Mouse (Mus musculus) activated CD4-positive, CD25-positive, alpha-beta regulatory T cell, adult 4 months (primary cell): ENCODE measurements around the gene Chkb. TPM values are rescaled to one million over a fixed set of nuclear protein-coding genes. Genes with fewer than 3 reads are reported as not detected.
"Not testable (repeated sequence)": the region's sequence is repeated elsewhere in the genome, so short reads cannot be mapped to it uniquely, and the experiment has no call there.

Experiments used
- ATAC-seq: one replicate; pipeline ENCODE4 v1.8.0; 2017
- polyA plus RNA-seq, 2 experiments: library from polyadenylated mRNA; unstranded; fragments of 100-300 nt; shearing (Covaris generic); gene quantifications; one replicate each; pipeline ENCODE4 v1.2.1; 2017

Chkb gene
- polyA plus RNA-seq, 2 experiments from 2014 or later, result 50.7 to 55.4 TPM

DNA sequence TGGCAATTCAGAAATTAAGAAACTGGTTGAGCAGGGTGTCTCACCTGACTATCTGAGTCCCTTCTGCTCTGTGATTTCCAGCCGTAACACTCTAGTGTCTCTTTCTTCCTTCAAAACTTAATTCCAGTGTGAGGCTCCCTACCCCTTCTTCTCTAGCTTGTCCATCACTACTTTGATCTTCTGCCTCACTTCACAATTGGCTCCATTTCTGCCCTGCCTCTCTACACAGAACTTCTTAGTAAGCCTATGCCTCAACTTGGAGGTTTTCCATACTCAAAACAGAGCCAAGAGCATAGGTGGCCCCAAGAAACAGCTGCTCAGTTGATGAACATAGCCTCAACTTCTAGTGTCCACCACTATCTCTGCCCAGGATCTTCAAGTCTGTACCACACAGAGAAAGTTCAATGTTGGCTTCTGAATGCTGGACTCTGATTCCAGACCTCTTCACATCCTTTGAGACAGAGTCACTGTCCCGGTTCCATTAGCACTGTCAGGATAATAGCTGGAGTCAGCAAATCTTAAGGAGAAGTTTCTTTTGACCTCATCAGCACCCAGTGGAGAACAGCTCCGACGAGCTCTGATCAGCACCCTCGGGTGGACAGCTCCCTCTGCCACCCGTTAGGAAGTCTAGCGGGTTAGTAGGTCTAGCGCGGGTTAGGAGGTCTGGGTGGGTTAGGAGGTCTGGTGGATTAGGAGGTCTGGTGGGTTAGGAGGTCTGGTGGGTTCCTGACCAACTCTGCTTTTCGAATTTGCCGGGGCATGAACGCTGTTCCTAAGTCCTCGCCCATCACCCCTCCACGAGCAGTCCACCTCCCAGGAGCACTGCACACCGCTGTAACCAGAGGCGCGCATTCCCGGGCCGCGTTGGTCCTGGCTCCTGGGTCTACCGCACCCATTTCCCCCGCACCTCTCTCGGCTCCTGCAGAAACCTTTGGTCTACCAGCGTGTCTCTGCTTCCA, 23.5 kb upstream of the Chkb start:
- no peak for ATAC-seq

DNA sequence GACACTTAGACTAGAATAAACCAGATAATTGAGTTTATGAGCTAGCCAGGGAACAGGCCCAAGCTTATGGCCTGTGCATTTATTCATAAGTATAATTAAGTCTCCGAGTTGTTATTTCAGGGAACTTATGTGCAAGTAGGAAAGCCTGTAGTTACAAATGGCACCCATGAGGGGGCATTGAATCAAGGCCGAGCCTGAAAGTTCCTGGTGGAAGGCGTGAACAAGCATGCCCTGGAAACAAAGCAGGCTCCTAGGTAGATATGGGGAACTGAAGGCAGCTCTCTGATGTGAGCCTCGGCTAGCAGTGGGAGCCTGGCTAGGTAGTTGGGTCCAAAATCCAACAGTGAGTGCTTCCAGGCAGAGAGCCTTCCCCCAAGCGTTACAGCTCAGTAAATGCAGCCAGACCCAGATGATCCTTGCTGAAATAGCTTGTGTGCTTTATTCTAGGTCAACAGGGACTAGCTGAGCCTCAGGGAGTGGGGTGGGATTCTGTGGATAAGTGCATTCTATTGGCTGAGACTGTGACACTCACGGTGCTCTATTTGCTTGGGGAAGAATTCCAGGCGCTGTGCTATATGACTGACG, 12.9 kb upstream of the Chkb start:
- ATAC-seq, result no peak

DNA sequence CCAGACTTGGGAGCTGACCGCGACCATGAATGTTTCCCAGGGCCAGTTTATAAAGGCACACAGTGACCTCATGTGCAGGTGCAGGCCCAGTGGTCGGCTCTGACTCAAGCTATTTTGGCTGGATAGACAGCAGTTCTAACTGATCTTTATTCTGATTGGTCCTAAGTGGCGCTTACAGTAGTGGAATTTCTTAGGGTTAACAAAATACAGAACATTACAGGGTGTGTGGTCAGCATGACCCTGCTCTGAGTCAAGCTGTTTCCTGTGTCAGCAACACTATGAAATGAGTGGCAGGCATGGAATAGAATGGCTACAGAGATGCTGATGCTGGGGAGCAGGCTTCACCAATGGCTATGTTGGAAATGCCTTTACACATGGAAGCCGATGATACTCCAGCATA, 6.2 kb upstream of the Chkb start:
- ATAC-seq, result no peak

DNA sequence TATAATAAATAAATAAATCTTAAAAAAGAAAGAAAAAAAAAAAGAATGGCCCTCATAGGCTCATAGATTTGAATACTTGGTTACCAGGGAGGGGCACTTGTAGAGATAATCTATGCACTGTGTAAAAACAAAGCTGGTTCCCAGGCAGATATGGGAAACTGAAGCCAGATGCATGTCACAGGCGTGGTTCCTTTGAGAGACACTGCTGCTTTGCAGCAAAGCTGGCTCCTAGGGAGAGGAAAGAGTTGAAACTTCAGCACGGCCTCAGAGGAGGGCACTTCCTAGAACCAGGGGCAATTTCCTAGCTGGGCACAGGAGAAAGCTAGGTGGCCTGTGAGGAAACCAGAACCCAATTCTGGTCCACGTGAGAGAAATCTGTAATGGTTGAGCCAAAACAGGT, 4.4 kb upstream of the Chkb start:
- no peak for ATAC-seq

DNA sequence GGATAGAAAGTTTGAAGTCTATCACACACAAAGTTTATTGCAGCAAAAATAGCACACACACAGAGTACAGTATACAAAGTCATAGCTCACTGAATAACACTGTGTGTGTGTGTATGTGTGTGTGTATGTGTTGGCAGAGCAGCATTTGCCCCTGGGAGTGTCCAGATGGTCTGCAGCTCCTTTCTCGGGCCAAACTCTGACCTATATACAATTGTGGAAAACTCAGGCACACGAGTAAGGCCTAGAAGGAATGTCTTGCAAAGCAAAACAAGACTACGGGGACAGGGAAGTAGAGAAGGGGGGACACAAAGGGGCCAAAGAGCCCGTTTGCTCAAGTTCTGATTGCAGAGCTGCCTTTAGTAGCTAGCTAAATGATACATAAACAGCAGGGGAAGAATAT, 3.2 kb upstream of the Chkb start:
- no peak for ATAC-seq

DNA sequence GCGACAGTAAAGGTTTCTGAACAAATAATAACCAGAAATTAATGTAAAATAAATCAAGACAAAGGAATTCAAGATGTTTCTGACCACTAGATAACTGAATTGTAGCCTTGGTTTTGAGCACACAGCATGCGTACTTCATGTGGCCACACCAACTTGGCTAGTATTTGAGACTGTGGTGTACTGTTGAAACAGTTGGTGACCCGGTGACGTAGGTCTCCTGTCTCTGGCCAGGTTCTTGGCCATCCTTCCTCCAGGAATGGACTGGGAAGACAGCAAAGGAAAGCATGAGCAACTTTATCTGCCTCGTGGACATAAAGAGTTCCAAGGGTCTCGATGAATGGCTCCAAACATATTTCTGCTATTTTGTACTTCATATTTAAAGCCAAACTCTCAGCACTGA, 2.1 kb upstream of the Chkb start:
- ATAC-seq, result no peak

DNA sequence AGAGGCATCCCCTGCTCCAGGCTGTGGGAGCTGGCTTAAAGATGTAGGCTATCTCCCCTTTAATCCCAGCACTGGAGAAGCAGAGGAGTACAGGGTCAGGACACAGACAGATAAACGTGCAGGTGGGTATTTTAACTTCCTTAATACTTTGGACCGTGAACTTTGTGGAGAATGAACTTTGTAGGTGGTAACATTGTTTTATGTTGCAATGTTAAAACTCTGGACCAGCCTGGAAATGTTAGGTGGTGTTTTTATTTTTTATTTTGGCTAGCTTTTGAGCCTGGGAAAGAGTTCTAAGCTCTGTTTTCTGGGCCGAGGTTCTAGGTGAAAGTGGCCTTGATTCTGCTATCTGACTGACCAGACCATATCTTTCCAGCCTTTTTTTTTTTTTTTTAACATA, 1.6 kb upstream of the Chkb start:
- no peak for ATAC-seq

DNA sequence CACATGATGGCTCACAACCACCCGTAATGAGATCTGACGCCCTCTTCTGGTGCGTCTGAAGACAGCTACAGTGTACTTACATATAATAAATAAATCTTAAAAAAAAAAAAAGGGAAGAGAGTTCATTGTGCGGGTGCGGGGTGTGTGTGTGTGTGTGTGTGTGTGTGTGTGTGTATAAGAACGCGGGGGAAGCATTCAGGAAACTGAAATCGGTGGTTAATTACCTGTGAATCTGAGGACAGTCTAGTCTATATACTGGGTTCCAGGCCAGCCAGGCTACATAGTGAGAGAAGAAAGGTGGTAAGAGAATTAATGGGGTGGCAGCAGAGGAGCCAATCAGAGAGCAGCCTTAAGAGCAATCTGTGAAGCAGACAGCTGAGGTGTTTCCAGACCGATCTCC, 1.1 kb upstream of the Chkb start:
- ATAC-seq, result not testable (repeated sequence)

DNA sequence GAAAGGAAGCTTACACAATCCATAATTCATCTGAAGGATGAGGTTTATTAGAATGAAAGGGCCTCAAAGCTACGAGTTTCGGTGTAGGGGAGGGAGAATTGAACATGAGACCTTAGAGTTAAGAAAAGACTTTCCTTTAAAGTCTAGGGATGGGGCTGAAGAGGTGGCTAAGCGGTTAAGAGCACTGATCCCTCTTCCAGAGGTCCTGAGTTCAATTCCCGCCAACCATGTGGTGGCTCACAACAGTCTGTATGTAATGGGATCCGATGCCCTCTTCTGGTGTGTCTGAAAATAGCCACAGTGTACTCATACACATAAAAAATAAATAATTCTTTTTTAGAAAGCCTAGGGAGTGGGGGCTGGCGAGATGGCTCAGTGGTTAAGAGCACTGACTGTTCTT, 633 bp upstream of the Chkb start:
- ATAC-seq, result no peak

DNA sequence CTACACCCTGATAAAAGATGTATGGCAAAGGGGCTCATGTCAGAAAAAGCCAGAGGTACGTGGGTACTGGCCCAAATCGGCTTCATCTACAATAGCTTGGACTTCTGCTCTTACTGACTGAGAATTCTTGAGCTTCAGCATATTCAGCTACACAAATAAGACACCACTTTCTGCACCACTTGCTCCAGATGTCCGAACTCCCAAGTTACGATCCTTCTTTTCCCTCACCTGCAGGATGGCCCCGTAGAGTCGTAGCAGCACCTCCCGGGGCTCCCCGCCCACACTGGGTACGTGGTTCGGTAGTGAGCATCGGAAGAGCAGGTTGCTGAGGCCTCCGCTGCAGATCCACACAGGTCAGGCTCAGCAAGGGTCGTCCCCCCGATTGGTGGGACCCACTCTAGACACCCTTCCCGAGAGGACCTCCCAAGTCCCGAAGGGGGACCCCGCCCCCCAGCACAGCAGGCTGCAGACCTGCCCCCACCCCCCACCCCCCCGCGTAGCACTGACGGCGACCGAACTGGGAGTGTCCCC, 822 bp downstream of the Chkb start:
- no peak for ATAC-seq

DNA sequence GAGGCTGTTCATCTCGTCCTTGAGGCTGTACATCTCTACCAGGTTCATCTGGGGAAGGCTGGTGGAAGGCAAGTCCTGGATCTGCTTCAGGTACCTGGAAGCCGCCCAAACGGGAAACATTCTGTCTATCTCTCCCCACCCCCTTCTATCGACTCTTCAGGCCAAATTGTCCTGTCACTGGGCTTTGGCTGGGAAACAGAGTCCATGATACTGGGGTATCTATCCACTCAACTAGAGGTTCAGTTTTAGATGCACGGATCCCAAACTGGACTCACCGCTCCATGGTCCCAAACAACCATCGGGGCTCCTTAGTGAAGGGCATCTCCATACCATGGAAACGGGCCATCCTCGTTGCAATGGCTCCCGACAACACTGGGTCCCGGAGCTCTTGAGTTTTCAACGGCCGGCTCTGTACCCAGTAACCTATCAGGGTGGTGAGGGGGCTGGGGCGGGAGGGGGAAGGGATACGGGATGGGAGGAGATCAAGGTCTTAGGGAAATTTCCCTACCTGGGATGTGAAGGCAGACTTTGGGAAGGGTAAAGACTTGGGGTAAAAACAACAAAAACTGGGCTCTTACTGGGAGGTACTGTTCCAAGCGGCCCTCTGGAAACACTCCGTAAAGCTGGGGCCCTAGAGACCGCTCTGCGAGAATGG, 1.4 kb downstream of the Chkb start:
- ATAC-seq, result no peak

DNA sequence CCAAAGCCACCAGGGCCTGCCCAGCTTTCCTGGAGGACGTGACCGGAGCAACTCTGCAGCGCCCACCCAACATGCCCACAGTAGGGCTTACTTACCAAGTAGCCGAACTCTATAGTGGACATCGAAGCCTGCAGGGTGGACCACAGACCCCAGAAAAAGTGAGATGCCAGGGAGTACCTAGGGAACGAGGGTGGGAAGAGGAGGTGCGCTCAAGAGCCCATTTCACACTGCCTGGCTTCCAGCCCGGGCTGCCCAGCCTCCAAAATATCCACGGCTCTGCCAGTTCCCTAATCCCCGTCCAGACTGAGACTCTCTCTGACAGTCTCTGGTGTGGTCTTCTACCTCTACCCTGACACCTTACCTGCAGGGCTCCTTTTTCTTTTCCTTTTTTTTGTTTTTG, 3.0 kb downstream of the Chkb start:
- ATAC-seq, result no peak

DNA sequence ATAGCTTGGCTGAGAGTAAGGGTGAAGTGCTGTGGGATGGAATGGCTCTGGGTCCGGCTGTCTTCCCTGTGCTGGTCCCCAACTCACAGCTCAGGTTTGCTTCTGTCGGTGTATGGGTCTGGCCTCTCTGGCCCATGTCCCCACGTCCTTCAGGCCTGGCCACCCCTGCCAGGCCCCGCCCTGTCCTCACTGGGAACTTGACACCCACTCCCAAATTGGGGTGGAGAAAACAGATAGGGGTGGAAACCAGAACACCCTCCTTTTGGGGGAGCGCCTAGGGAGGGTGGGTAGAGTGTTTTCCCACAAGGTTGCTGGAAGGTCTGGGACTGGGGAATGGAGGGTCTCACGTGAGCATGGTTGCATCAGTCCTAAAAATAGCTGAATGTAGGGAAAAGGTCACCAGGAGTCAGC, 4.0 kb downstream of the Chkb start, which contains the start of gene Cpt1b:
Gene Cpt1b (minus strand): TSS at position 153 of the 411 bp plus-strand sequence.
- no peak for ATAC-seq

DNA sequence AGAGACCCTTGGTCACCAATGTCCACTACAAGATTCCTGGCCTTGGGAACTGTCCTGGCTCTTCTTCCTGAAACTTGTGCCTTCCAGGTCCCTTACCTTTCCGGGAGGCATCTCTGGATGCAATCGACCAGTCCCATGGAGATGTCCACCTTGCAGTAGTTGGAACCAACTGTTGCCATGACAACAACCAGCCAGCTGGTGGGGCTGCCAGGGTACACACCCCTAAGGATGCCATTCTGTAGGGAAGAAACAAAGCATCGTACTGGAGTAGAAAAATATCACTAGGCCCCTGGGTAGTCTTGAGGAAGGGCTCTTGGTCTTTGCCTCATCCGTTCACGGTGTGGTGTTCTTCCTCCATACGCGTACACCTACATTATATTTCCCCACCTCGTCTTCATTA, 5.1 kb downstream of the Chkb start:
- ATAC-seq, result no peak

DNA sequence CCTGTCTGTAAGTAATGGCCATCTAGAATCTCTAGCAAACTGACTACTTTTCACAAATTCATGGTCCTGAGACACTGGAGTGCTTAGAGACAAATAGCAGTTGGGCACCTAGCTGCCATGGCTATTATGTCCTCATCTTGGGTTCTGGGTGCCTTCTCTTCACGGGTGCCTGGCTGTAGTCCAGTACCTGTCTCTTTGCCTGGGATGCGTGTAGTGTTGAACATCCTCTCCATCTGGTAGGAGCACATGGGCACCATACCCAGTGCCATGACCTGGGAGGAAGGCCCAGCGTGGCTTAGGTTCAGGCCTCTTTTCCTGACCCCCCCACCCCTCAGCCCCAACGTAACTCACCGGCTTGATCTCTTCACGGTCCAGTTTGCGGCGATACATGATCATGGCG, 7.8 kb downstream of the Chkb start:
- ATAC-seq, result no peak

DNA sequence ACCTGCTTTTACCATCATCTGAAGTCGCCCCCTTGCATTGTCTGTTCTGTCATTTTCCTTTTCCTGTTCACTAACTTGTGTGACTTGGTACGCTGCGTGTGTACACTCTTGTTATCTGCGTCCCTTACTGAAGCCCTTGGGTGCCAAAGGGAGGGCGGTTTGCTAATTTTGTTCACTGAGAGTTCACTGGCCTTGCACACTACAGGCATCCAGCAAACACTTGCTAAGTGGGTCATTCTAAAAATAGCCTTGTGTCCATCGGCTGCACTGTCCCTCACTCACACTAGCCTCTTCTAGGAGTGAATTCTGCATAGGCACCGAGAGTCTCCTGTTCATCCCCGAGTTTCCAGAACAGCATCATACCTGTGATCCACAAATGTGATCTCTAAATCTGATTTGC, 14.4 kb downstream of the Chkb start:
- no peak for ATAC-seq

DNA sequence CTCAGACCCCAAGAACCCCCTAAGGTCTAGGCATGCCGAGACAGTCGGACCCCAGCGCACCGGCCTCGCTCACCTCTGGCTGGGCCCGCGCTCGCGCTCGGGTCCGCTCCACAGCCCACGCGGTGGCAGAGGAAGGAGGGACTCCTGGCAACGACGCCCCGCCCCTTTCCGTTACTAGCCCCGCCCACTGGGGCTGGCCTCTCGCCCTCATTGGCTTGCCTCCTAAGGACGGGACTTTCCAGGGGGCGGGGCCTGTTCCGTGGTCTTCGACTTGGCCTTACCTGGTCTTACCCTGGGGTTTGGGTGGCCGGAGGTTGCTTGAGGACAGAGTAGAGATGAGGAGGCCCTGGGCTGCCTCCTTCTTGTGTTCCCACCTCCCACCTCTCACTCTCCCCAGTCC, 19.6 kb downstream of the Chkb start, which contains the start of gene Syce3:
Gene Syce3 (minus strand): TSS at position 386 of the 400 bp plus-strand sequence.
- no peak for ATAC-seq

DNA sequence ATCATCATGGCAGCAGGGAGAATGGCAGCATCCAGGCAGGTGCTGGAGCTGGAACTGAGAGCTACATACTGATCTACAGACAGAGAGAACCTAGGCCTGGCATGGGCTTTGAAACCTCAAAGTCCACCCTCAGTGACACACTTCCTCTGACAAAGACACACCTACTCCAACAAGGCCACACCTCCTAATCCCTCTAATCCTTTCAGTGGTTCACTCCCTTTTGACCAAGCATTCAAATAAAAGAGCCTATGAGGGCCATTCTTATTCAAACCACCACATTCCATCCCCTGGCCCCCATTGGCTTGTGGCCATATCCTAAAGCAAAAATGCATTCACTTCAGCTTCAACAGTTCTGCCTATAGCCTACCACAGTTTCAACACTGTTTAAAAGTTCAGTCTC, 23.0 kb downstream of the Chkb start:
- no peak for ATAC-seq

DNA sequence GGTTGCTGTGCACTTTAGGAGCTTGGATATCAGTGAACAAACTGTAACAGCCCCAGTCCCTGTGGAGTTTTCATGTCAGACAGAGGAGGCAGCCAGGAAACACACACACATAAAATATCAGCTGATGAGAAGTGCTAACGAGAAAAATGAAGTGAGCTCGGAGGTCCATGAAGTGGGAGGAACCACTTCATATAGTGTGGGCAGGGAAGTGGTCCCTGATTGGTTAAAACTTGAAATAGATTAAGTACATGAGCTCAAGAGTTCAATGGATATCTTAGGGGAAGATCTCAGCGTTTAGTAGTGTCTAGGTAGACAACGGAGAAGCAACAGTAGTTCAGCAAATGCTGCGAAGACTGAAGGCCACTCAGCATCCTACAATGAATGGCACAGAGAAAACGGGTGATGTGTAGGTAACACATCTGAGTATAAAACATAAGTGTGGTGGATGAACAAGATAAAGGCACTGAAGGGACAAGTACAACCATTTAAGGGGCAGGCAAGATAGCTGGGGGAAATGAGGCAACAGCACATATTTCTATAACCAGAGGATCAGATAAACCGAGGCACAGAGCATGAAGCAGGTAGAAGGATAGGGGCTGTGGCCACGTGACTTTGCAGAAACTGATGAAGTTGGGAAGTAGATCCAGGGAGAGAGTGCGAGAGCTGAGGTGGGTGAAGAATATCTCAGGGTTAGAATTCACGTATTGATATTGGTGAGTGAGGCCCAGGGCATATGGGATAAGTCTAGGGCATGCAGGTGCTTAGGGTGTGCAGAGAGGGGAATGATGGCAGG, 24.7 kb downstream of the Chkb start:
- ATAC-seq, result no peak

DNA sequence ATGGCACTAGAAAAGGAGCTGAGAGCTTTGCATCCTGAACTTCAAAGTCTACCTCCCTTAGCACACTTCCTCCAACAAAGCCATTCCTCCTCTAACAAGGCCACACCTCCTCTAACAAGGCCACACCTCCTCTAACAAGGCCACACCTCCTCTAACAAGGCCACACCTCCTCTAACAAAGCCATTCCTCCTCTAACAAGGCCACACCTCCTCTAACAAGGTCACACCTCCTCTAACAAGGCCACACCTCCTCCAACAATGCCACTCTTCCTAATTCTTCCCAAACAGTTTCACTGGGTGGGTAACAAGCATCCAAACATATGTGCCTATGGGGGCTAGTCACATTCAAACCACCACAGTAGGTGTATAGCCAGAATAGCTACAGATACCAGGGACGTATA, 27.2 kb downstream of the Chkb start:
- ATAC-seq, result no peak

DNA sequence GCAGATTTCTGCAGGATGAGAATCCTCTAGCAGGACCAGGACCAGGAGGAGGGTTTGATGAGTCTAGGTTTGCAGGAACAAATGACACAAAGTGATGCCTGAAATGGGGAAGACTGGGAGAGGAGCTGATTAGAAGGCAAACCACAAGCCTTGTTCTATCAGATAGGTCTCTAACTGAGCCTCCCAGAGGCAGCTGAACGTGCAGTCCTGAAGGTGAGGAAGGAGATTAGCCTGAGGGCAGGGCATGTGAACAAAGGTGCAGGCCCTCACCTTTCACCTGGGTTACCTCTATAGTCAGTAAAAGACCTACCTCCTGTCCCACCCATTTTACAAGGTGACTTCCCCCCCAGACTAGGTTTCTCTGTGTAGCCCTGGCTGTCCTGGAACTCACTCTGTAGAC, 30.0 kb downstream of the Chkb start:
- ATAC-seq, result no peak

DNA sequence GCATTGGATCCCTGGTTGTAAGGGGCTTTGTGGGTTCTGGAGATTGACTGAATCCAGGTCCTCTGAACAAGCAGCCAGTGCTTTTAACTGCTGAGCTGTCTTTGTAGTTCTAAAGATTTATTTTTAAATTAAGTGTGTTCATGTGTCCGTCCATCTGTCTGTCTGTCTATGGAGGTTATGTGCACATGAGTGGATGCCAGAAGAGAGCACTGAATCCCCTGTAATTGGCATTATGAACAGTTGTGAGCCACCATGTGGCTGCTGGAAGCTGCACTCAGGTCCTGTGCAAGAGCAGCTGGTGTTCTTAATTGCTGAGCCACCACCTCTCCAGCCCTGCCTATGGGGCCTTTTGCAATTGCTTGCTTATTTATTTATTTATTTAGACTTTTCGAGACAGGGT, 31.6 kb downstream of the Chkb start:
- no peak for ATAC-seq

DNA sequence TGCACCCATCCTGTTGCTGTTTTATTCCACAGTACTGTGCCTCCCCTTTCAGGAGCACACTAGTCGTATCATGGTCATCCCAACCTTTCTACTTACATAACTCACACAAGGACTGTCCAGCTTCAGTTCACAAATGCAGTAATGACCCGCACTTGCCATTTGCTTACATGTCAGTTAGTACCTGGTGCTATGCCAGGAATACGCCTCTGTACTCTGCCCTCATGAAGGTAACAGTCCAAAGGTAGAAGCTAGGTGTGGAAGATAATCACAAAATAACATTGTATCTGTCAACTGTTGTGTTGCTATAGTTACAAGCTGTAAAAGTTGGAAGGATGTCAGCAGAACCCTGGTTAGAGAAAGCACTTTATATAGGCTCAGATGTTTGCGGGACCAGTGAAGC, 32.8 kb downstream of the Chkb start:
- ATAC-seq, result no peak
